Mouse (Mus musculus) CH12.LX (cell line): ENCODE data around the gene Ttc16. TPM values are rescaled to one million over a fixed set of nuclear protein-coding genes. Genes with fewer than 3 reads are reported as not detected.

Experiments
- DNase-seq: peaks from one replicate; pipeline ENCODE4 v3.0.0-alpha.2; 2013; ENCODE audit errors: extremely low read depth
- H3K27ac ChIP-seq: 2 replicates; pipeline ENCODE4 v1.5.1; 2012; ENCODE audit warnings: low read depth, mild to moderate bottlenecking, control low read depth, moderate library complexity; ENCODE audit not compliant: insufficient read depth
- H3K27me3 ChIP-seq: replicated peaks from 2 replicates; pipeline ENCODE3; 2012; ENCODE audit warnings: inconsistent platforms
- H3K36me3 ChIP-seq, 2 experiments: replicated peaks in 1 of 2; 2 replicates each; pipeline versions ENCODE3 to v1.6.1; 2012; ENCODE audit warnings: inconsistent platforms in 1 of 2, low read length in 1 of 2, mild to moderate bottlenecking in 1 of 2, mixed read lengths in 1 of 2, moderate library complexity in 1 of 2; ENCODE audit not compliant: control insufficient read depth in 1 of 2, insufficient read depth in 1 of 2
- H3K4me1 ChIP-seq, 2 experiments: 2 replicates each; pipeline ENCODE4 v1.6.1; 2012; ENCODE audit warnings: inconsistent platforms in 1 of 2, moderate library complexity in 1 of 2; ENCODE audit not compliant: insufficient read depth in 2 of 2, control insufficient read depth in 1 of 2
- H3K4me2 ChIP-seq: 2 replicates; pipeline ENCODE4 v1.6.1; 2012; ENCODE audit warnings: low read depth, mild to moderate bottlenecking, control low read depth; ENCODE audit not compliant: poor library complexity, insufficient read depth, severe bottlenecking
- H3K4me3 ChIP-seq, 3 experiments: fragments of 150-350 bp in 1 of 3; sonication (generic) in 1 of 3; replicated peaks in 1 of 3; 2 replicates each; pipeline versions ENCODE3 to v1.5.1; 2011 to 2012; ENCODE audit warnings: low read depth in 2 of 3, low read length in 2 of 3, mild to moderate bottlenecking in 2 of 3, moderate library complexity in 2 of 3, control low read depth in 1 of 3, improper control_type of control experiment in 1 of 3, inconsistent platforms in 1 of 3, mixed read lengths in 1 of 3; ENCODE audit not compliant: poor library complexity in 1 of 3
- H3K79me2 ChIP-seq: replicated peaks from 2 replicates; pipeline ENCODE4 v1.6.1; 2012; ENCODE audit warnings: mild to moderate bottlenecking, moderate library complexity; ENCODE audit not compliant: control insufficient read depth, poor library complexity, insufficient read depth, severe bottlenecking; ENCODE audit errors: extremely low read depth
- H3K9ac ChIP-seq: 2 replicates; pipeline ENCODE4 v1.6.1; 2012; ENCODE audit warnings: low read depth, mild to moderate bottlenecking, control low read depth, moderate library complexity; ENCODE audit not compliant: insufficient read depth
- H3K9me3 ChIP-seq: replicated peaks from 2 replicates; pipeline ENCODE3; 2012; ENCODE audit warnings: low read length, inconsistent platforms, mixed read lengths
- BHLHE40 ChIP-seq: IDR thresholded peaks from 2 replicates; pipeline ENCODE4 v1.6.1; 2011; ENCODE audit warnings: mild to moderate bottlenecking, low read depth, low read length, improper control_type of control experiment
- CHD1 ChIP-seq: IDR thresholded peaks from 2 replicates; pipeline ENCODE4 v1.6.1; 2012; ENCODE audit warnings: low read depth, low read length, improper control_type of control experiment, inconsistent platforms
- CHD2 ChIP-seq: IDR thresholded peaks from 2 replicates; pipeline ENCODE4 v1.6.1; 2011; ENCODE audit warnings: low read length, improper control_type of control experiment
- CTCF ChIP-seq, 2 experiments: IDR thresholded peaks in 1 of 2; conservative IDR thresholded peaks in 1 of 2; 2 replicates each; pipeline ENCODE4 v1.5.1; 2011 to 2012; ENCODE audit warnings: low read depth in 2 of 2, low read length in 2 of 2, improper control_type of control experiment in 1 of 2, inconsistent platforms in 1 of 2, mild to moderate bottlenecking in 1 of 2, moderate library complexity in 1 of 2
- ELF1 ChIP-seq: IDR thresholded peaks from 2 replicates; pipeline ENCODE4 v1.6.1; 2014; ENCODE audit warnings: low read depth, mild to moderate bottlenecking, inconsistent platforms, low read length, improper control_type of control experiment
- EP300 ChIP-seq: IDR thresholded peaks from 2 replicates; pipeline ENCODE4 v1.6.1; 2011; ENCODE audit warnings: low read length, improper control_type of control experiment
- ETS1 ChIP-seq: conservative IDR thresholded peaks from 2 replicates; pipeline ENCODE4 v1.6.1; 2012; ENCODE audit warnings: low read depth, mild to moderate bottlenecking, inconsistent platforms, low read length, improper control_type of control experiment, moderate library complexity
- GABPA ChIP-seq: IDR thresholded peaks from 2 replicates; pipeline ENCODE4 v1.6.1; 2012; ENCODE audit warnings: low read depth, low read length, improper control_type of control experiment, inconsistent platforms; ENCODE audit not compliant: insufficient replicate concordance
- IRF4 ChIP-seq: IDR thresholded peaks from 2 replicates; pipeline ENCODE4 v1.6.1; 2014; ENCODE audit warnings: low read depth, mild to moderate bottlenecking, inconsistent platforms, low read length, improper control_type of control experiment
- JUN ChIP-seq: IDR thresholded peaks from 2 replicates; pipeline ENCODE4 v1.6.1; 2011; ENCODE audit warnings: low read depth, mild to moderate bottlenecking, low read length, improper control_type of control experiment, moderate library complexity; ENCODE audit not compliant: insufficient read depth
- MAZ ChIP-seq: IDR thresholded peaks from 2 replicates; pipeline ENCODE4 v1.6.1; 2012; ENCODE audit warnings: low read depth, mild to moderate bottlenecking, inconsistent platforms, low read length, improper control_type of control experiment, moderate library complexity
- MEF2A ChIP-seq: IDR thresholded peaks from 2 replicates; pipeline ENCODE4 v1.6.1; 2014; ENCODE audit warnings: low read depth, mild to moderate bottlenecking, inconsistent platforms, low read length, improper control_type of control experiment, borderline replicate concordance
- MXI1 ChIP-seq: IDR thresholded peaks from 2 replicates; pipeline ENCODE4 v1.6.1; 2011; ENCODE audit warnings: mild to moderate bottlenecking, low read depth, low read length, improper control_type of control experiment
- MYC ChIP-seq: IDR thresholded peaks from 2 replicates; pipeline ENCODE4 v1.6.1; 2011; ENCODE audit warnings: low read depth, mild to moderate bottlenecking, improper control_type of control experiment, low read length
- NELFE ChIP-seq: IDR thresholded peaks from 2 replicates; pipeline ENCODE4 v1.6.1; 2011; ENCODE audit warnings: low read depth, low read length, improper control_type of control experiment
- POLR2A ChIP-seq: IDR thresholded peaks from 2 replicates; pipeline ENCODE4 v1.6.1; 2011; ENCODE audit warnings: low read depth, mild to moderate bottlenecking, improper control_type of control experiment, low read length
- RCOR1 ChIP-seq: conservative IDR thresholded peaks from 2 replicates; pipeline ENCODE4 v1.6.1; 2012; ENCODE audit warnings: low read depth, mild to moderate bottlenecking, inconsistent platforms, low read length, improper control_type of control experiment
- SIN3A ChIP-seq: IDR thresholded peaks from 2 replicates; pipeline ENCODE4 v1.6.1; 2012; ENCODE audit warnings: low read length, improper control_type of control experiment, inconsistent platforms
- TBP ChIP-seq: conservative IDR thresholded peaks from 2 replicates; pipeline ENCODE4 v1.6.1; 2011; ENCODE audit warnings: low read depth, low read length, improper control_type of control experiment
- TCF12 ChIP-seq: IDR thresholded peaks from 2 replicates; pipeline ENCODE4 v1.6.1; 2014; ENCODE audit warnings: low read depth, mild to moderate bottlenecking, inconsistent platforms, low read length, improper control_type of control experiment
- UBTF ChIP-seq: IDR thresholded peaks from 2 replicates; pipeline ENCODE4 v1.6.1; 2012; ENCODE audit warnings: low read depth, mild to moderate bottlenecking, inconsistent platforms, low read length, improper control_type of control experiment, moderate library complexity
- USF2 ChIP-seq: conservative IDR thresholded peaks from 2 replicates; pipeline ENCODE4 v1.6.1; 2011; ENCODE audit warnings: low read depth, low read length, improper control_type of control experiment
- ZC3H11A ChIP-seq: IDR thresholded peaks from 2 replicates; pipeline ENCODE4 v1.6.1; 2012; ENCODE audit warnings: low read depth, mild to moderate bottlenecking, inconsistent platforms, low read length, improper control_type of control experiment
- ZKSCAN1 ChIP-seq: IDR thresholded peaks from 2 replicates; pipeline ENCODE4 v1.6.1; 2012; ENCODE audit warnings: low read depth, inconsistent platforms, low read length, improper control_type of control experiment, borderline replicate concordance
- ZNF384 ChIP-seq: IDR thresholded peaks from 2 replicates; pipeline ENCODE4 v1.6.1; 2012; ENCODE audit warnings: low read depth, low read length, improper control_type of control experiment, inconsistent platforms
- dilution Hi-C: fragments of 300-500 bp; cut with MboI; formaldehyde crosslinking; loops from 2 replicates; pipeline ENCODE4 v1.14.3; 2020; ENCODE audit warnings: low sequenced_read_pairs; ENCODE audit not compliant: extremely low pct_unique_long_range_greater_than_20kb, extremely low pct_ligation_motif_present
- in situ Hi-C: fragments of 300-500 bp; cut with MboI; formaldehyde crosslinking; loops from 3 replicates; pipeline ENCODE4 v1.14.3; 2019; ENCODE audit warnings: low sequenced_read_pairs, low pct_ligation_motif_present, low pct_unique_long_range_greater_than_20kb, mixed read lengths
- polyA plus RNA-seq: library from polyadenylated mRNA; unstranded; fragments of >175 nt; gene quantifications from 2 replicates; pipeline ENCODE4 v1.2.1, GENCODE M21; 2012; ENCODE audit warnings: low read depth; ENCODE audit not compliant: insufficient read length
- total RNA-seq, 2 experiments: library from RNA; depleted of rRNA; stranded (reverse); fragments of 300-350 nt in 1 of 2; fragments of >200 nt in 1 of 2; gene quantifications; 2 replicates each; pipeline ENCODE4 v1.2.3; 2012 to 2014

The Ttc16 gene
- total and polyA plus RNA-seq, 3 experiments, result 0.11 to 0.81 (median 0.24) TPM

DNA sequence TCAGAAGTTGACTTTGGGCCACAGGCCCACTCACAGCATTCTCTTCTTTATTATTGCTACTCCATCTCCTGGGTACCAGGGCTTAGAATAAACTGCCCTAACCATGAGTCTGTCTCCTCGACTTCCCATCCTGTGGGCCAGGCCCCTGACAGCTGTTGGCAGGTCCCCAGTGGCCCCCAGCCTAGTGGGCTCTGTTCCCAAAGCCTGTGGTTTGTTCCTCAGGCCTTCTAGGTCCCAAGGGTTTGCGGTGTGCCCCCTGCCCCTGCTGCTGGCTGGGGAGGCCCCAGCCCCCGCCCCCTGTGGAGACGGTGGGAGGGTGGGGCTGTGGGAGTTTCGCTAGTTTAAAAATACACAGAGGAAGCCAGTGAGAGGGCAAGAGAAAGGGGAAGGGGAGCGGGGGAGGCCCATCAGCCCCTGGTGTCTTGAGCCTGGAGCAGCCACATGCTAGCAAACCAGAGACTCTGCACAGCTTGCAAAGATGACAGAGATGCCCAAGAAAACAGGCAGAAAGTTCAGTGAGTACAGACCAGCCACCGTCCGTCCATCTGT lies 54.7 kb downstream of the Ttc16 start, which contains the start of gene Sh2d3c:
TSS of gene Sh2d3c (plus strand) at position 375 of the 549 bp plus-strand sequence.
- peak; percentile 73 for DNase-seq
- H3K27me3 ChIP-seq, result no peaks in the 10 kb centered on the region

DNA sequence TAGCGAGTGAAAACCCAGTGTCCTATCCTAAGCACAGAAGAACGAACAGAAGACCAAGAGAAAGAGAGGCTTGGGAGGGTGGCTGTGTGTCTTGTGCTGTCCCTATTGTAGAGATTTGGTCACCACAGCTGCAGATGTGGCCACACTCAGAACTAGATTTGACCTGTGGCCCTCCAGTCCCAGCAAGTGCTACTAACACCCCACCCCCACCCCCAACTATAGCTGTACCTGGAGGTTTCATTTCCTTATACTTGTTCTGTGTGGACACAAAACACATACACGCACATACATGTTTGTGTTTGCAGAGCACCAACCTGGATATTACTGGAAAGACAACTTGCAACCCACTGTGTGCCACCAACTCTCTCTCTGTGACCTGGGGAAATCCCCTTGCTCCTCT lies 55.4 kb downstream of the Ttc16 start:
- Histone ChIP-seq H3K4me1 (peaks cover 36 to 59% of the 10 kb centered on the region in 2 experiments), H3K27me3 (no peaks in the 10 kb centered on the region), H3K27ac (peak overlapping the region; percentile 90), H3K79me2 (peaks cover 27% of the 10 kb centered on the region), H3K36me3 (peaks cover 3 to 22% of the 10 kb centered on the region in 2 experiments), H3K4me3 (peak overlapping the region; percentile 61 to 94 (median 84)), H3K9ac (no peak overlapping the region), H3K4me2 (peak overlapping the region; percentile 67), H3K9me3 (peaks cover 6% of the 10 kb centered on the region)
- dilution Hi-C loops (no loop called here), in situ Hi-C loops (no loop called here)
- TF ChIP-seq TCF12 (peak; percentile 79), EP300 (peak; percentile 87), CHD1 (no peak), JUN (no peak), CHD2 (peak; percentile 86), ELF1 (no peak), BHLHE40 (peak; percentile 67), TBP (0 out of 2 replicates have a peak, but pooled peaks have one; percentile 22), ETS1 (peak; percentile 54), ZNF384 (no peak), USF2 (no peak), MEF2A (peak; percentile 75), IRF4 (peak; percentile 93), MXI1 (no peak; the same call in 1 of the 2 replicates)
- DNase-seq, result peak; percentile 37

More for the DNA sequence above, 54.7 kb downstream of the Ttc16 start, which contains the start of gene Sh2d3c:
- Histone ChIP-seq H3K27ac (peak within 1 kb of the TSS; percentile 90), H3K9ac (peak within 1 kb of the TSS; percentile 90), H3K4me2 (peak within 1 kb of the TSS; percentile 67), H3K9me3 (peaks cover 10% of the 10 kb centered on the region), H3K36me3 (peaks cover 10 to 29% of the 10 kb centered on the region in 2 experiments), H3K4me3 (peak within 1 kb of the TSS; percentile 61 to 94 (median 84))
- dilution Hi-C loops, result no loop called here
- TF ChIP-seq IRF4 (peak; percentile 52; the same call in 1 of the 2 replicates), TCF12 (no peak; the same call in 1 of the 2 replicates), MYC (peak; percentile 36; the same call in 1 of the 2 replicates), SIN3A (peak; percentile 69; the same call in 1 of the 2 replicates), ZC3H11A (no peak), UBTF (0 out of 2 replicates have a peak, but pooled peaks have one; percentile 1), ELF1 (0 out of 2 replicates have a peak, but pooled peaks have one; percentile 6), RCOR1 (0 out of 2 replicates have a peak, but pooled peaks have one; percentile 49), ETS1 (peak; percentile 80), MEF2A (peak; percentile 82; the same call in 1 of the 2 replicates), NELFE (no peak; the same call in 1 of the 2 replicates), MAZ (peak; percentile 97), BHLHE40 (peak; percentile 20; the same call in 1 of the 2 replicates), GABPA (no peak), ZKSCAN1 (no peak), MXI1 (peak; percentile 82), CTCF (conservative IDR thresholded peaks at IDR 0.05 in 1 of 2, IDR thresholded peaks at IDR 0.05 in 1 of 2; ENCODE audit: low read depth in 2 of 2, low read length in 2 of 2) (no peak), TBP (peak; percentile 73), POLR2A (peak; percentile 76)
- TF ChIP-seq, all 38 proteins: peak for 13
- in situ Hi-C loops, result no loop called here
- Histone ChIP-seq H3K4me1 (peaks cover 37 to 61% of the 10 kb centered on the region in 2 experiments), H3K79me2 (peaks cover 27% of the 10 kb centered on the region)
